Mouse (Mus musculus) limb, embryonic 11.5 days (tissue): ENCODE measurements around the gene Preb. TPM values are rescaled to one million over a fixed set of nuclear protein-coding genes. Genes with fewer than 3 reads are reported as not detected.

Source experiments
- ATAC-seq: fragments of 200-750 bp; cut with Nextera tagmentation; 2 replicates; pipeline ENCODE4 v1.8.0; 2017; ENCODE audit warnings: low read depth; ENCODE audit not compliant: insufficient number of reproducible peaks, low FRiP score, low TSS enrichment
- DNase-seq: peaks from one replicate; pipeline ENCODE4 v3.0.0-alpha.2; 2015; ENCODE audit warnings: low spot score
- H3K27ac ChIP-seq: fragments of 300-500 bp; sonication (generic); replicated peaks from 2 replicates; pipeline ENCODE4 v1.5.1; 2014; ENCODE audit warnings: low read depth, mild to moderate bottlenecking, low read length
- H3K27me3 ChIP-seq: fragments of 300-500 bp; sonication (generic); 2 replicates; pipeline ENCODE4 v1.6.1; 2014; ENCODE audit warnings: mild to moderate bottlenecking, low read length, mixed read lengths; ENCODE audit not compliant: control insufficient read depth, insufficient read depth
- H3K36me3 ChIP-seq: fragments of 300-500 bp; sonication (generic); 2 replicates; pipeline ENCODE4 v1.6.1; 2014; ENCODE audit warnings: mild to moderate bottlenecking, low read length, moderate library complexity, mixed read lengths; ENCODE audit not compliant: control insufficient read depth, insufficient read depth
- H3K4me1 ChIP-seq: fragments of 300-500 bp; sonication (generic); 2 replicates; pipeline ENCODE4 v1.6.1; 2014; ENCODE audit warnings: low read length, mixed read lengths; ENCODE audit not compliant: control insufficient read depth, insufficient read depth
- H3K4me2 ChIP-seq: fragments of 300-500 bp; sonication (generic); 2 replicates; pipeline ENCODE4 v1.6.1; 2014; ENCODE audit warnings: low read depth, mild to moderate bottlenecking, moderate library complexity; ENCODE audit not compliant: severe bottlenecking
- H3K4me3 ChIP-seq: fragments of 300-500 bp; sonication (generic); 2 replicates; pipeline ENCODE4 v1.5.1; 2014; ENCODE audit warnings: low read depth, low read length
- H3K9ac ChIP-seq: fragments of 300-500 bp; sonication (generic); 2 replicates; pipeline ENCODE4 v1.6.1; 2014; ENCODE audit warnings: mild to moderate bottlenecking, low read length
- H3K9me3 ChIP-seq: fragments of 300-500 bp; sonication (generic); 2 replicates; pipeline ENCODE4 v1.6.1; 2016; ENCODE audit warnings: low read length; ENCODE audit not compliant: control insufficient read depth
- WGBS: fragments of 180-500 bp; shearing (Covaris S2); extraction: QIAGEN DNeasy Blood & Tissue Kit; methylation state at CpG from one replicate; pipeline ENCODE4 v1.1.7; 2014; 5-methylcytosine and 5-hydroxymethylcytosine counted together
- polyA plus RNA-seq: library from polyadenylated mRNA; unstranded; fragments of >200 nt; fragmentation: Nextera tagmentation; extraction: Ambion mirVana; gene quantifications from 2 replicates; pipeline ENCODE4 v1.2.1, GENCODE M21; 2014

The Preb gene
- polyA plus RNA-seq, 1 experiment from 2014 or later, result 96.5 TPM

DNA sequence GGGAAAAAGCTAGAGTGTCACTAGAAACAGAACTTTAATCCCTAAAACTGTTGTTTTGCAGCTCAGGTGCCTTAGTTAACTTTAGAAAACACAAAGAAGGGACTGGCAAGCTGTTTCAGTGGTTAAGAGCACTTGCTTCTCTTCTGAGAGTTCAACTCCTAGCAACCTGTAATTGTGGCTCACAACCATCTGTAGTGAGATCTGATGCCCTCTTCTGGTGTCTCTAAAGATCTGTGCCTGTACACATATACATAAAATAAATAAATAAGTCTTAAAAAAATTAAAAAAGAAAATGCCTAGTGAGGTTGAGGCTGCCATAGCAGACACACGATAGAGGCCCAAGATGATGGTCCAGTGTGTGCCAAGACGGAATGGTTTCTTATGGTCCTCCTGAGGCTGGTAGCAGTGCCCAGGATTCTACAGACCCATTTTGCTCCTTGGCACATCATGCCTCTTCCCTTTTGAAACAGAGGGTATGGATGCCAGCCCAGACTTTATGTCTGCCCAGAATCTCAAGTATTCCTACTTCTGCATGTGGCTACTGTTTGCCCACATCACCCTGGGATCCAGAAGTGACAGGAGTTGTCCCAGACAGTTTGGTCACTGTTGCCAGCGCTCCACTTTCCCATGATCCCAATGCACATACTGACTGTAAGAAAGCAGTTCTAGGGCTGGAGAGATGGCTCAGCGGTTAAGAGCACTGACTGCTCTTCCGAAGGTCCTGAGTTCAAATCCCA, 25.3 kb downstream of the Preb start:
- ATAC-seq (no peak), DNase-seq (no peak)
- H3K9me3 ChIP-seq, result no peaks in the 10 kb centered on the region
- H3K27ac ChIP-seq, result no peak overlapping the region
- H3K4me1 ChIP-seq, result no peaks in the 10 kb centered on the region
- no peaks in the 10 kb centered on the region for H3K36me3 ChIP-seq
- no peak overlapping the region for H3K4me3 ChIP-seq
- no peaks in the 10 kb centered on the region for H3K27me3 ChIP-seq
- WGBS, result 88% methylated on average over 5 of the region's 5 CpGs
- no peak overlapping the region for H3K4me2 ChIP-seq
- H3K9ac ChIP-seq, result no peak overlapping the region

DNA sequence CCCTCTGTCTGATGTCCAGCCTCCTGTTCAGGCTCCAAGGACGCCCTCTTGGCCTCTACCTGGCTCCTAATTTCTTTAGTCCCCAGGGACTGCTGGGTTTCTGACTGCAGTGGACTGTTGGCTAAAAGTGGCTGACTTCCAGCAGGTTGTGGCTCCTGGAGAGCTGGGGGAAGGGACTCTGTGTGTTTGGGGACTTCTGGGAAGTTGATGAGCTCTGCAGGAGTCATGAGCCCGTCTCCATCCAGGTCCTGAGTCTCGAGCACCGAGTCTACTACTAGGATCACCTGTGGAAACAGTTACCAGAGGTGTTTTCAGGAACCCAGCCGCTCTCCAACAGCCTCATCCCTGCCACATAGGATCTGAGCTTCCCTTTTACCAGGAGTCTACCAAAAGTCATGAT, 26.5 kb downstream of the Preb start:
- H3K9me3 ChIP-seq, result no peaks in the 10 kb centered on the region
- no peaks in the 10 kb centered on the region for H3K4me1 ChIP-seq
- H3K4me2 ChIP-seq, result no peak overlapping the region
- H3K36me3 ChIP-seq, result no peaks in the 10 kb centered on the region
- H3K27ac ChIP-seq, result no peak overlapping the region
- H3K27me3 ChIP-seq, result no peaks in the 10 kb centered on the region
- ATAC-seq (no peak), DNase-seq (no peak)
- WGBS, result 73% methylated on average over 5 of the region's 5 CpGs
- H3K4me3 ChIP-seq, result no peak overlapping the region
- H3K9ac ChIP-seq, result no peak overlapping the region

DNA sequence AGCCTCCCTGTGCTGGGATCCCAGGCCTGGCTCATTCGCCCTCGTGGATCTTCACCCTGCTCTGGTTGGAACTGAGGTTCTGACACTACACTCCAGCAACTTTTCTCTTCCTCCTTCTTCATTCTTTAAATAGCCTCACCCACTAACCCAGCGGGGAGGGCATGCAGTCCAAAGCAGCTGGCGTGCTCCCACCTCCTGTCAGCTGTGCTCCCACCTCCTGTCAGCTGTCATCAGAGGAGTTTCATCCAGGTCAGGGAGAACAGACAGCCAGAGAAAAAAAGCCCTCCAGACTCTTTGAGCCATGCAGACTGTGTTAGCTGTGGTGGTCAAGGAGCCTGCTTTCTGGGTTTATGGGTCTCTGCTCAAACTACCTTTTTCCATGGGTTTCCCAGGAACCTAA, 28.8 kb downstream of the Preb start:
- Histone ChIP-seq H3K4me2 (no peak overlapping the region), H3K4me3 (no peak overlapping the region), H3K36me3 (no peaks in the 10 kb centered on the region), H3K9me3 (no peaks in the 10 kb centered on the region), H3K9ac (no peak overlapping the region), H3K4me1 (no peaks in the 10 kb centered on the region), H3K27ac (no peak overlapping the region), H3K27me3 (no peaks in the 10 kb centered on the region)
- ATAC-seq, result no peak
- 85% methylated on average over 4 of the region's 4 CpGs for WGBS
- DNase-seq, result no peak

DNA sequence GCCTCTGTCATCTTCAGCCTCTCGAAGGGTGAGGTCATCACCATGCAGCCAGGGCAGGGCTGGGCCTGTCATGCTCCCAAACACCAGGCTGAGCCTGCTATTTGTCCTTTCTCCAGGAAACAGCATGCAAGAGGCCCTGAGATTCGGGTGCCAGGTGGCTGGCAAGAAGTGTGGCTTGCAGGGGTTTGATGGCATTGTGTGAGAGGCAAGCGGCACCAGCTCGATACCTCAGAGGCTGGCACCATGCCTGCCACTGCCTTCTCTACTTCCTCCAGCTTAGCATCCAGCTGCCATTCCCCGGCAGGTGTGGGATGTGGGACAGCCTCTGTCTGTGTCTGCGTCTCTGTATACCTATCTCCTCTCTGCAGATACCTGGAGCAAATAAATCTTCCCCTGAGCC, 29.3 kb downstream of the Preb start:
- Histone ChIP-seq H3K36me3 (no peaks in the 10 kb centered on the region), H3K4me2 (no peak overlapping the region), H3K27ac (no peak overlapping the region), H3K9ac (no peak overlapping the region), H3K27me3 (no peaks in the 10 kb centered on the region), H3K9me3 (no peaks in the 10 kb centered on the region), H3K4me1 (no peaks in the 10 kb centered on the region), H3K4me3 (no peak overlapping the region)
- no peak for DNase-seq
- 84% methylated on average over 6 of the region's 6 CpGs for WGBS
- ATAC-seq, result no peak

DNA sequence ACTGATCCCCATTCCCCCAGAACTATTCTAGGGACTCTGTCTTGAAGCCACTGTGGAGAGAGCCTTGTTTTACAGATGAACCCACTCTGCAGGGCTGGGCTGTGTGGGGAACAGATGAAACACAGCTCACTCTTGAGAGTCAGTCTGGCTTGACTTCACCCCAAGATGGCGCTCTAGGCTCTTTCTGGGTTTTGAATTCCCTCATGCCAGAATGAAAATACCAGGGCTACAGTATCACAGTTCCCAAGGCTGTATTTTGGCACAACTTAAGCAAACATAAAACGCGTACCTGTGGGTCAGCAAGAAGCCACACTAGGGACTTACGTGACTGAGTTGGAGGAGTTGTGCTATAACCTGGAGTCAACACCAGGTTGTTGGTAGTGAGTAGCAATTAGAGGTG, 30.0 kb downstream of the Preb start:
- Histone ChIP-seq H3K9me3 (no peaks in the 10 kb centered on the region), H3K4me3 (no peak overlapping the region), H3K4me1 (no peaks in the 10 kb centered on the region), H3K36me3 (no peaks in the 10 kb centered on the region), H3K27me3 (no peaks in the 10 kb centered on the region), H3K4me2 (no peak overlapping the region), H3K9ac (no peak overlapping the region), H3K27ac (no peak overlapping the region)
- DNase-seq (peak; percentile 76), ATAC-seq (peak; percentile 48; the same call in 1 of the 2 replicates)
- WGBS, result 48% methylated on average over 4 of the region's 4 CpGs

DNA sequence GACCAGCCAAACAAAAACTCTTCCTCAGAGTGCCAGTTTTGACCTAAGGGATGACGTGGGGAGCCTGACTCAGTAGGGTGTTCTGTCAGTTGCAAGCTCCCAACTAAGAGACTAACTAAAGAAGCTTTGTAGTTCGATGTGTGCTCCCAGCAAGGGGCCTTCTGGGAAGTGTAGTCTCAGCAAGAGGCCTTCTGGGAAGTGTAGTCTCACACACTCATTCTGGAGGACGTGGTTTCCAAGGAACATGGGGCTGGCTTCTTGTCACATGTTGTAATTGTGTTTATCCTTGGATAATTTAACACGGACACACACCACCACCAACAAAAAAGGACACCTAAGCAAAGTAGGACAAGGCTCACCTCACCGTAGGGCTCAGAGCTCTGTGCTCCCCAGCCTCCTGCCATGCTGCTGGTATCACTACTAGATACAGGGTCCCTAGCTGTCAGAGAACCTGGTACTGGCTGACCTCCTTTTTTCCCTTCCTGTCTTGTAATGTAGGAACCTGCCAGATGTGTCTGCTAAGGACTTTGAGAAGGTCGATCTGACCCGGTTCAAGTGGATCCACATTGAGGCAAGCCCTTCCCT, 32.1 kb downstream of the Preb start:
- no peaks in the 10 kb centered on the region for H3K36me3 ChIP-seq
- H3K4me2 ChIP-seq, result no peak overlapping the region
- no peak overlapping the region for H3K9ac ChIP-seq
- ATAC-seq (no peak), DNase-seq (no peak)
- H3K4me1 ChIP-seq, result no peaks in the 10 kb centered on the region
- no peak overlapping the region for H3K4me3 ChIP-seq
- 44% methylated on average over 7 of the region's 7 CpGs for WGBS
- no peaks in the 10 kb centered on the region for H3K9me3 ChIP-seq
- H3K27ac ChIP-seq, result no peak overlapping the region
- no peaks in the 10 kb centered on the region for H3K27me3 ChIP-seq

DNA sequence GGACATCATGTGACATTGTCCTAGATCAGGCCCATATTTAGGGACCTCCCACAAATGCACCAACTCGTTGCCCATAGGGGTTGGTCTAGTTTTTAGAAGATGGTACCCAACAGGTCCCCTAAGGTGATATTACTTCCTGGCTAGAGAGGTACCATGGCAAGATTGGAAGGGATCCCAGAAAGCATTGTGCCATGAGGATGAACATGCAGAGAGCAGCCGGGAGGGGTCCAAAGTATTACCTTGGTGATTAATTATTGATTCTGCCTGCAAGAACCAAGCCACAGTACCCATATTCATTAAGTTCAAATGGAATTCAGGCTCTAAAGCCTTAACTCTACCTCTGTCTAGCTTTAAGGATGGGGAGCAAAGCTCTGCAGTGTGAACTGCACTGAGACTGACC, 34.1 kb downstream of the Preb start:
- Histone ChIP-seq H3K9me3 (no peaks in the 10 kb centered on the region), H3K4me3 (no peak overlapping the region), H3K9ac (no peak overlapping the region), H3K27ac (no peak overlapping the region), H3K36me3 (no peaks in the 10 kb centered on the region), H3K4me1 (peaks cover 8% of the 10 kb centered on the region), H3K27me3 (no peaks in the 10 kb centered on the region), H3K4me2 (no peak overlapping the region)
- DNase-seq, result no peak
- no peak for ATAC-seq
- 89% methylated on average over 2 of the region's 2 CpGs for WGBS

DNA sequence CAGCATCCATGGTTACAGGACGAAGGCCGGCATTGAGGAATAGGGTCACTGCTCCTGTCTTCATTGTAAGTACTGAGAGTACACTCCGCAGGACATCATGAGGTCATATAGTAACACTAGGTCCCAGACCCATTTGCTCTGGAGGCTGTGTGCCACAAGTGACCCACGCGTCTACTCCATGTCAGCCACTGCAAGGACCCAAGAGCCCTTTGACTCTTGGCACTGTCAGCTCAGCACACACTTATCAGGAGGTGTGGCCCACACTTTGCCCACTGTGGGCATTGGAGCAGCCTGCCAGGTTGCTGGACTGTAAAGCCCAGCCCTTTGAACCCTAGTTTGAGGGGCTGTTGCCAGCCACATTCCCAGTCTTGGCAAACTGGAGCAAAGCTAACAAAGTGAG, 34.9 kb downstream of the Preb start:
- Histone ChIP-seq H3K9me3 (no peaks in the 10 kb centered on the region), H3K4me3 (no peak overlapping the region), H3K27ac (no peak overlapping the region), H3K36me3 (peaks cover 3% of the 10 kb centered on the region; the same call in 1 of the 2 replicates), H3K4me2 (no peak overlapping the region), H3K9ac (no peak overlapping the region), H3K27me3 (no peaks in the 10 kb centered on the region), H3K4me1 (peaks cover 8% of the 10 kb centered on the region)
- ATAC-seq, result no peak
- 94% methylated on average over 5 of the region's 5 CpGs for WGBS
- DNase-seq, result no peak
